Mouse (Mus musculus) embryonic fibroblast, embryonic 13.5 days (primary cell): Measurements from ENCODE around the gene Med9. TPM values are rescaled to one million over a fixed set of nuclear protein-coding genes. Genes with fewer than 3 reads are reported as not detected.

Experiments
- H3K27ac ChIP-seq: 2 replicates; pipeline ENCODE4 v1.5.1; 2012; ENCODE audit warnings: low read length, control low read depth, inconsistent platforms; ENCODE audit not compliant: insufficient read depth
- H3K4me1 ChIP-seq: 2 replicates; pipeline ENCODE4 v1.6.1; 2011; ENCODE audit warnings: low read length; ENCODE audit not compliant: control insufficient read depth, insufficient read depth
- H3K4me3 ChIP-seq: 2 replicates; pipeline ENCODE4 v1.5.1; 2011; ENCODE audit warnings: mild to moderate bottlenecking, control low read depth, low read length; ENCODE audit not compliant: insufficient read depth
- CTCF ChIP-seq: IDR thresholded peaks from 2 replicates; pipeline ENCODE4 v1.5.1; 2011; ENCODE audit warnings: mild to moderate bottlenecking, control low read depth, low read length, moderate library complexity, borderline replicate concordance; ENCODE audit not compliant: insufficient read depth
- POLR2A ChIP-seq: IDR thresholded peaks from 2 replicates; pipeline ENCODE4 v1.6.1; 2011; ENCODE audit warnings: low read depth, mild to moderate bottlenecking, control low read depth, low read length, moderate library complexity
- polyA plus RNA-seq: library from polyadenylated mRNA; stranded (reverse); fragments of >200 nt; gene quantifications from 2 replicates; pipeline ENCODE4 v1.2.4, GENCODE M21; 2011; ENCODE audit warnings: low read depth; ENCODE audit not compliant: missing spikeins, insufficient read length

Med9 gene
- polyA plus RNA-seq, 1 experiment: 15.0 TPM

GRCm38 (mm10) chr11:59918014-59918413, 30.0 kb upstream of the Med9 start:
- Histone ChIP-seq H3K4me3 (no peak overlapping the region), H3K4me1 (no peaks in the 10 kb centered on the region), H3K27ac (no peak overlapping the region)
- TF ChIP-seq POLR2A: no peak
- TF ChIP-seq CTCF: no peak

GRCm38 (mm10) chr11:59919401-59919800, 28.6 kb upstream of the Med9 start:
- Histone ChIP-seq H3K4me1 (no peaks in the 10 kb centered on the region), H3K4me3 (no peak overlapping the region), H3K27ac (no peak overlapping the region)
- TF ChIP-seq CTCF (no peak), POLR2A (no peak)

DNA sequence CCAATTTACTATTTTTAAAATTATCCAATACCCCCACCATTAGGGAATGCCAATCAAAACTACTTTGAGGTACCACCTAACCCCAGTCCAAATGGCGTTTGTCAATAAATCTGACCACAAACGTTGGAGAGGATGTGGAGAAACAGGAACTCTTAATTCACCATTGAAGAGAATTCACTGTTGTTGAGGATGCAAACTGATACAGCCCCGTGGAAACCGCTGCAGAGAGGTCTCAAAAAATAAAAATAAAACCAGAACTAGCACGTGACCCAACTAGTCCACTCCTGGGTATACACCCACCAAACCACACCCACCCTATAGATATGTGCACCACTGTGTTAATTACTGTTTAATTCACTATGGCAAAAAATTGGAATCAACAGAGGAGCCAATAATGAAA, 27.7 kb upstream of the Med9 start:
- Histone ChIP-seq H3K4me3 (no peak overlapping the region), H3K4me1 (no peaks in the 10 kb centered on the region), H3K27ac (no peak overlapping the region)
- TF ChIP-seq POLR2A (no peak), CTCF (no peak)

DNA sequence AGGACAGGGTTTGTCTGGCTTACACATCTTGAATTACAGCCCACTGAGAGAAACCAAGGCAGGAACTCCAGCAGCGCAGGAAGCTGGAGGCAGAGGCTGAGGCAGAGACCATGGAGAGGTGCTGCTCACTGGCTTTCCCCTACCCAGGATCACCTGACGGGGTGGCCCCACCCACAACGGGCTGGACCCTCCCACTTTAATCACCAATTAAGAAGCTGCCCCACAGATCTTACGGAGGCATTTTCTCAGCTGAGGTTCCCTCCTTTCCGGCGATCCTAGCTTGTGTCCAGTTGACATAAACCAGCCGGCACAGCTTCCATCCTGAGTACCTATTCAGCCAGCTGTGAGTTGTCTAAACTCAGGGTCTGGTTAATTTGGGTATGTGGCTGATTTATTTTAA, 26.7 kb upstream of the Med9 start:
- TF ChIP-seq POLR2A (no peak), CTCF (no peak)

GRCm38 (mm10) chr11:59930031-59930430, 18.0 kb upstream of the Med9 start:
- no peak for TF ChIP-seq POLR2A
- no peak for TF ChIP-seq CTCF
- H3K4me3 ChIP-seq: no peak overlapping the region
- H3K27ac ChIP-seq: no peak overlapping the region
- H3K4me1 ChIP-seq: no peaks in the 10 kb centered on the region

More for the DNA sequence above, 26.7 kb upstream of the Med9 start:
- Histone ChIP-seq H3K27ac (no peak overlapping the region), H3K4me1 (no peaks in the 10 kb centered on the region), H3K4me3 (no peak overlapping the region)

DNA sequence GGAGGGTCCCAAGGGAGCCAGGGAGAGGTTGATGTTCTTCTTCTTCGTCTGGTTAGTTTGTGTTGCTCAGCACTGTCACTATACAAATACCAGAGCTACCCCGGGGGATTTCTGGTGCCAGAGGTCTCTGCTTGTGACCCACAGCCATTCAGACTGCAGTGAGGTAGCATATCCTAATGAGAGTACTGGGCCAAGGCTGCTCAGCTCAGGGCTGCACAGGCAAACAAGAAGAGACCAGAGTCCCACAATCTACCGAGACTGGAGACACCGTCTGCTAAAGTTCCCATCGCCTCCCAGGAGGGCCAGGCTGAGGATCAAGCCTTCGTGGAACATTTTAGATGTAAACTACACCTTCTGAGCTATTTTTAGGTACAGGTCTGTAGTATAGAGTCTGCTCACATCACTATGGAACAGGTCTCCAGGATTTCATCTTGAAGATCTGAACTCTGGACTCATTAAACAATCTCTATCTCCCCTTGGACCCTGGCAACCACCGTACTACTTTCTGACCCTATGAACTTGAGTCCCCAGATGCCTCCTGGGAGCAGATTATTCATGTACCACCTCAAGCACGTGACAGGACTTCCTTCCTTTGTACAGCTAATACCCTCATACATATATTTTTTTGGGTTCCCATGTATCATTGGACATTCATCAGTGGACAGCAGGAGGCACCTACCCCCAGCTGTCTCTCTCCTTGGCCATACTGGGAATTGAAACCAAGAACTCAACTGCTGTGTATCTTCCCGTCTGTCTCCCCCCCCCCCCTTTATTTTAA, 15.3 kb upstream of the Med9 start:
- H3K27ac ChIP-seq: no peak overlapping the region
- TF ChIP-seq CTCF: no peak
- no peak for TF ChIP-seq POLR2A
- no peaks in the 10 kb centered on the region for H3K4me1 ChIP-seq
- no peak overlapping the region for H3K4me3 ChIP-seq

GRCm38 (mm10) chr11:59933943-59934342, 14.1 kb upstream of the Med9 start:
- TF ChIP-seq POLR2A (no peak), CTCF (no peak)
- Histone ChIP-seq H3K4me1 (no peaks in the 10 kb centered on the region), H3K4me3 (no peak overlapping the region), H3K27ac (no peak overlapping the region)

GRCm38 (mm10) chr11:59937023-59937422, 11.0 kb upstream of the Med9 start:
- no peak overlapping the region for H3K27ac ChIP-seq
- TF ChIP-seq POLR2A (no peak), CTCF (no peak)
- no peaks in the 10 kb centered on the region for H3K4me1 ChIP-seq
- no peak overlapping the region for H3K4me3 ChIP-seq

GRCm38 (mm10) chr11:59937615-59938014, 10.4 kb upstream of the Med9 start:
- H3K4me3 ChIP-seq: no peak overlapping the region
- no peaks in the 10 kb centered on the region for H3K4me1 ChIP-seq
- no peak overlapping the region for H3K27ac ChIP-seq
- TF ChIP-seq CTCF (no peak), POLR2A (no peak)

GRCm38 (mm10) chr11:59939821-59940220, 8.2 kb upstream of the Med9 start:
- H3K27ac ChIP-seq: no peak overlapping the region
- TF ChIP-seq POLR2A (no peak), CTCF (no peak)
- no peaks in the 10 kb centered on the region for H3K4me1 ChIP-seq
- H3K4me3 ChIP-seq: no peak overlapping the region
